Mouse (Mus musculus): ENCODE measurements around the gene Vmn2r24. TPM values are rescaled to one million over a fixed set of nuclear protein-coding genes. Genes with fewer than 3 reads are reported as not detected.

The Vmn2r24 gene
- not detected for total RNA-seq (2023)

DNA sequence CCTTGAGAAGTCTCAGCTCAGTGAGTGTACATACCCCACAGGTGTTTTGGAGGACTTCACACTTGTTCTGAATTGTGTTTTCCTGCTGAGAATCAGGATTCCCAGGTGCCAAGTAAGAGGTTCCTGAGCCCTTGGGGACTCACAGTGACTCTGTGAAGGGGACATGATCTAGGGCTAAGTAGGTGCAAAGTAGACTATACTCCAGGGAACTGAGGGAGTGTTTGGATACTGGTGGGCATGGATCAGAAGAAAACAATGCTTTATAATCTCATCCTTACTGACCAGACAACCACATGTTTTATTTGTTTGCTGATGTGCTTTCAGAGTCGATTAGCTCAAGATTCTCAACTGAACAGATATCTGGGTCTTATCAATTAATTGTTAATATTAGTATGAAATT, at the start of gene Vmn2r24:
TSS of gene Vmn2r24 (plus strand) at position 301 of the 400 bp plus-strand sequence.

DNA sequence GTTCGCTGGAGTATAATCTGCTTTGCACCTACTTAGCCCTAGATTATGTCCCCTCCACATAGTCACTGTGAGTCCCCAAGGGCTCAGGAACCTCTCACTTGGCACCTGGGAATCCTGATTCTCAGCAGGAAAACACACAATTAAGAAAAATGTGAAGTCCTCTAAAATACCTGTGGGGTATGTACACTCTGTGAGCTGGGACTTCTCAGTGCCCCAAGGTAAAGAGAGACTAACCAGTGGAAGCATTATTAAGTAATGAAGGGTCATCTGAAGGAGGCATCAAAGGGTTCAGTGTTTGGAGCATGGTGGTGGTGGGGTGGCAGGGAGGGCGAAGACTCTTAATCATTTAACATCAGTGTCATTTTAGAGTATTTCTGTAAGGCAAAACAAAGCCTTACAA, 74.7 kb downstream of the Vmn2r24 start, which contains the start of gene Vmn2r25:
TSS of gene Vmn2r25 (minus strand) at position 101 of the 400 bp plus-strand sequence.

Other genes starting within 250 kb of the Vmn2r24 start
- gene Vmn2r21, start 245.5 kb upstream of the Vmn2r24 start, total RNA-seq (2023), result not detected
- gene Vmn2r22, start 128.2 kb upstream of the Vmn2r24 start, total RNA-seq (2023), result not detected
- not detected for gene Vmn2r23, start 76.2 kb upstream of the Vmn2r24 start, total RNA-seq (2023)
- gene Vmn2r25, start 74.6 kb downstream of the Vmn2r24 start, total RNA-seq (2023), result not detected
- not detected for gene Vmn2r26, start 245.7 kb downstream of the Vmn2r24 start, total RNA-seq (2023)